Mouse (Mus musculus): ENCODE measurements around the gene Trpc3.
A peak's percentile ranks its signal among the peaks of the same experiment; 100 is the strongest.
"Not testable (repeated sequence)": the region's sequence is repeated elsewhere in the genome, so short reads cannot be mapped to it uniquely, and the experiment has no call there.

The Trpc3 gene

DNA sequence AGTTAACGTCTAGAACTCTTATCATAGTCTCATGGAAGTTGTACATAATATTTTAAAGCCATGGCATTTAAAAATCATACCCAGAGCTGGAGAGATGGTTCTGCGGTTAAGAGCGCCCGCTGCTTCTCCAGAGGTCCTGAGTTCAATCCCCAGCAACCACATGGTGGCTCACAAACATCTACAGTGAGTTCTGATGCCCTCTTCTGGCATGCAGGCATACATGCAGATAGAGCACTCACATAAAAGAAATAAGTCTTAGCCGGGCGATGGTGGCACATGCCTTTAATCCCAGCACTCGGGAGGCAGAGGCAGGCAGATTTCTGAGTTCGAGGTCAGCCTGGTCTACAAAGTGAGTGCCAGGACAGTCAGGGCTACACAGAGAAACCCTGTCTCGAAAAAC lies 90.2 kb downstream of the Trpc3 start:
- DNase-seq (ENCODE audit: low spot score), result not testable (repeated sequence)

DNA sequence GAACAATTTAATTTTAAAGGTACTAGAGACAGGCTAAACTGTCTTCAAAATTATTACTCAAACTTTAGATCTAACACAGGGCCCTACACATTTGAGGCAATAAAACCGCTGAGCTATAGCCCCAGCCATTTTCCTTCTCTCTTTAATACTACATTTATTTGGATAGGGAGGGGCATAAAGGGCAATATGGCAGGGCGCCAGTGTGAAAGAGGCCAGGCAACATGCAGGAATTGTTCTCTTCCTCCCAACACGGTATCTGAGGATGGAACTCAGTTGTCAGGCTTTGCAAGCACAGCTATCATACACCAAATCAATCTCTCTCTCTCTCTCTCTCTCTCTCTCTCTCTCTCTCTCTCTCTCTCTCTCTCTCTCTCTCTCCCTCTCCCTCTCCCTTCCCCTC lies 91.2 kb downstream of the Trpc3 start:
- DNase-seq (ENCODE audit: low spot score), result no peak

DNA sequence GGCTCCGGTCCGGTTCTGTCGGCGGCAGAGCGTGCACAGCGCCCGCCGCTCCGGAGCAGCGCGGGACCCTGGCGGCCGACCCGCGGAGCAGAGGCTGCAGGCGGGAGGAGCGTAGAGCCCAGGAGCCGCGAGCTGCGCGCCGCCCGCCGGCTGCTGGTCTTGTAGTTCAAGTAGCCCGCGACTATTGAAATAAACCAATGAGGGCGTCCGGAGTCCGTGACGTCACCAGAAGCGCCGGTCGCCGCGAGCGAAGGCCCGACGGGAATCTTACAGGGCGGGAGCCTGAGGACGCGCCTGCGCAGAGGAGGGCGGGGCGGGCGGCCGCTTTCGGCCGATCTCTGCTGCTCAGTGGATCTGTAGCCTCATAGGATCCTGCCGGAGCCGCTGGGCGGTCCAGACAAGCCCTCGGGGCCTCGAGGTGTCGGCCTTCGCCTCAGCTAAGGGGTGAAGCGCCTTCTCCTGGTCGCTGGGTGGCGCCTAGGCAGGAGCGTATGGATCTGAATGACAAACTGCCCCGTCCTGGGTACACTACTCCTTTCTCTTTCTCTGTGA lies 118.1 kb downstream of the Trpc3 start, which contains the start of gene Ccna2:
Gene Ccna2 (minus strand): TSS at position 324 of the 552 bp plus-strand sequence.
- DNase-seq (ENCODE audit: low spot score), result peak; percentile 93

DNA sequence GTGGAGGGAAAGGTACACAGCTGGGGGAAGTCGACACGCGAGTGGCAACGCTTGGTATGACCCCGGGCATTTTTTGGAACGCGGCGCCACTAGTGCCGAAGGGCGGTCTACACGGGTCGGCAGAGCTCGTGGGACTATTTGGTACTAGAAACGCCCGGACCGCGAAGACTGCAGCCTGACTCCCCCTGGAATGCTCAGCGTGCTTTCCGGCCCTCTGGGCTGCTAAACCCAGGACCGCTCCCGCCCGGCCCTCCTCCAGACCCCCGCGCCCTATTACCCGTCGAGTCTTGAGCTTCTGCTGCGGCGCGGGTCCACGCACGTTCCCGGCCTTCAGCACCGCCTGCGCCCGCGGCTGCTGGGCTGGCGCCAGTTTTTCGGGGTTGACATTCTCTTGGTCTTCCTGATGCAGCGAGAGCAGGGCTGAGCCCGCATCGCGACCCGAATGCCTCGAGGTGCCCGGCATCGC lies 118.6 kb downstream of the Trpc3 start:
- no peak for DNase-seq (ENCODE audit: low spot score)

All from left cerebral cortex, adult 11 months (tissue).